Mouse (Mus musculus) T-cell, adult 2 months (primary cell): ENCODE measurements around the gene Rhox1.
"Not testable (repeated sequence)": the region's sequence is repeated elsewhere in the genome, so short reads cannot be mapped to it uniquely, and the experiment has no call there.

Experiments
- DNase-seq: peaks from one replicate; pipeline ENCODE4 v3.0.0; 2022; ENCODE audit warnings: low spot score

Gene Rhox1

GRCm38 (mm10) chrX:37222158-37222557 is at the start of gene Rhox1:
Rhox1 (minus strand) TSS chrX:37222258.
- not testable (repeated sequence) for DNase-seq

DNA sequence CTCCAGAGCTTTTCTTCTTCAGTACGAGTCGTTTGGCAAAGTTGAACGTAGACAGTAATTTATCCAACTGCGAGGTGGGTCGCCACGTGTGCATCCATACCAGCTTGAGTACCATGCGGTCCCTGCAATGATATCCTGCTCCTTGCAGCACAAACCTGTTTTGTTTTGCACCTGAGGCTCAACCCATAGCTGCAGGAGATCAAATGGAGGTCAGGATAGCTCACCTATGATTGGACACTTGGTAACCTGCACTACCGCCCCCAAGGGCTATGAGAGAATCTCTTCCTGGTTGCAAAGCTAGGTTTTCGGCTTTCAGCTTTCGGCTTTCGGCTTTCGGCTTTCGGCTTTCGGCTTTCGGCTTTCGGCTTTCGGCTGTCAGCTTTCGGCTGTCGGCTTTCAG is 43.0 kb upstream of the Rhox1 start, which contains the start of gene Rhox4a:
TSS of gene Rhox4a (plus strand) at position 301 of the 400 bp plus-strand sequence.
- DNase-seq: not testable (repeated sequence)

DNA sequence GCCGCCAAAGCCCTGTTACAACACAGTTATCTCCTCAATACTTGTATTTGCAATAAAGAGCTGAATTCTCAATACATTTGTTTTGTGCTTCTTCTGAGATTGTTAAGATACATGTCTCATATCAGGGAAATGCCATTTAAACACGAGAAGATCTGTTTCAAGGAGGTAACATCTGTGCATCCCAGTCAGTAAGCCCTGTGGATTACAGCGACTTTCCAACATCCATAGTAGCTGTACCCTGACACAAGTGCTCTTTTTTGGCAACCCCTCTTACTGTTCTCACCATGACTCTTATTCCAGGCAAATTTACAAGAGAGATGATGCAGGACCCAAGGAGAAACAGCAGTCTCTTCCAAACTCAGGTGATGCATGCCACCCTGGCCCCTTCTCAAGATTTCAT is 27.6 kb upstream of the Rhox1 start, which contains the start of gene Rhox3a:
TSS of gene Rhox3a (plus strand) at position 301 of the 400 bp plus-strand sequence.
- not testable (repeated sequence) for DNase-seq

DNA sequence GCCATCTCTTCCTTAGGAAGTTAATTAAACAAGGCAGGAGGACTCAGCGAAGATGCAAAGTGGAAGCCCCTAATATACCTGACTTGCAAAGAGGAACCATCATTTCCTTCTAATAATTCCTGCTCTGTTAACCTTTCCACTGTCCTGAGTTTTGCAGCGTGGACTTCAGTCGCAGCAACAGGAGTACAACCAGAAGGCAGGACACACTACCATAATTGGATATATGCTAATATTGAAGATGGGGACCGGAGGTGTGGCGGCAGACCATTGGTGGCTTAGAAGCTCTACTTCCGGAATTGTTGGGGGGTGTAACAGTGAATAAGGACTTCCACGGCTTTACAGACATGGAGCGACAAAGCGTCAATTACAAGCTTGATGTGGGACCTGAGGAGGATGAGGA is 22.6 kb upstream of the Rhox1 start, which contains the start of gene Rhox2a:
TSS of gene Rhox2a (plus strand) at position 301 of the 400 bp plus-strand sequence.
- not testable (repeated sequence) for DNase-seq

DNA sequence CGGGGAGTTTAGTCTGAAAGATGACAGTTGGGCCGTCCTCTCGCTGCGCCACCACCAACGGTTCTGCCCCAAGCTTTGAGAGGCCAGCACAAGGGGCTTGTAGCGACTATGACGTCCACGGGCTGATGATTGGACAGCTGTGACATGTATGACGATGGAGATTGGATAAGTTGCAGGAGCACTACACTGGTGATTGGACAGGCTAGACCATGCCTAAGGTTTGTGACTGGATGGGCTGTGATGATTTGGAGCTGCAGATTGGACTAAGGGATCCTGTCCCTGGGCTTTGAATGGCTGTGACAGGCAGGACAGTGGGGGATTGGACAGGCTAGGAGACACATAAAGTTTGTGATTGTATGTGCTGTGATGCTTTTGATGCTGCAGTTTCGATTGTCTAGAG is 11.1 kb downstream of the Rhox1 start, which contains the start of gene Gm9:
TSS of gene Gm9 (minus strand) at position 101 of the 400 bp plus-strand sequence.
- no peak for DNase-seq

- no peak for DNase-seq
Measured at GRCm38 (mm10) chrX:37198676-37199075, 23.4 kb downstream of the Rhox1 start.

DNA sequence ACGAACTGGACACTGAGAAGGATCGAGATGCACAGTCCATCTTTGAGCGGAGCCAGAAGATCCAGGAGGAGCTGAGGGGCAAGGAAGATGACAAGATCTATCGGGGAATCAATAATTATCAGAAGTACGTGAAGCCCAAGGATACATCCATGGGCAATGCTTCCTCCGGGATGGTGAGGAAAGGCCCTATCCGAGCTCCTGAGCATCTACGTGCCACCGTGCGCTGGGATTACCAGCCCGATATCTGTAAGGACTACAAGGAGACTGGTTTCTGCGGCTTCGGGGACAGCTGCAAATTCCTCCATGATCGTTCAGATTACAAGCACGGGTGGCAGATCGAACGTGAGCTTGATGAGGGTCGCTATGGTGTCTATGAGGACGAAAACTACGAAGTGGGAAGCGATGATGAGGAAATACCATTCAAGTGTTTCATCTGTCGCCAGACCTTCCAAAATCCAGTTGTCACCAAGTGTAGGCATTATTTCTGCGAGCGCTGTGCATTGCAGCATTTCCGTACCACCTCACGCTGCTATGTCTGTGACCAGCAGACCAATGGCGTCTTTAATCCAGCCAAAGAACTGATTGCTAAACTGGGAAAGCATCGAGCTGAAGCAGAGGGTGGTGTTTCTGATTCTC is 30.2 kb downstream of the Rhox1 start:
- peak; percentile 2 for DNase-seq

GRCm38 (mm10) chrX:37191105-37191743 is 30.8 kb downstream of the Rhox1 start, which contains the start of the genes Ndufa1 and Rnf113a1:
Ndufa1 (minus strand) TSS chrX:37191163.
Rnf113a1 (plus strand) TSS chrX:37191245.
- peak; percentile 81 for DNase-seq

- no peak for DNase-seq
Measured at GRCm38 (mm10) chrX:37190755-37191104, 31.3 kb downstream of the Rhox1 start.

DNA sequence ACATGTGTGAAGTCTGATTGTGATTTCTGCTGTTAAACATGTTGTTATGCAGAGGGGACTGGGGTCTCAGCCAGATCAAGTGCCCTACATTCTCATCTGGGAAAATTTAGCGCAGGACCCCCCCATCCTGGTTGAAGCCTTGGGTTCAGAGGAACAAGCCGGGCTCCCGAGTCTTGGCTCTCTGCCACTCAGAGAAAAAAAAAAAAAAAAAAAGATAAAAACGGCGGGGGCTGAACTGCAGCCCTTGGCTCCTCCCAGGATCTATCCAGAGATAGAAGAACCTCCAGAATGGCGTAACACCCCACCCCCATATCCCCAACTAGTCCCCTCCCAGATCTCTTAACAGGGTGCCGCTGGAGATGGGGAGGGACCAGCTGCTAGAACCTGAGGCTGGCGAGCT is 37.7 kb downstream of the Rhox1 start:
- not testable (repeated sequence) for DNase-seq

DNA sequence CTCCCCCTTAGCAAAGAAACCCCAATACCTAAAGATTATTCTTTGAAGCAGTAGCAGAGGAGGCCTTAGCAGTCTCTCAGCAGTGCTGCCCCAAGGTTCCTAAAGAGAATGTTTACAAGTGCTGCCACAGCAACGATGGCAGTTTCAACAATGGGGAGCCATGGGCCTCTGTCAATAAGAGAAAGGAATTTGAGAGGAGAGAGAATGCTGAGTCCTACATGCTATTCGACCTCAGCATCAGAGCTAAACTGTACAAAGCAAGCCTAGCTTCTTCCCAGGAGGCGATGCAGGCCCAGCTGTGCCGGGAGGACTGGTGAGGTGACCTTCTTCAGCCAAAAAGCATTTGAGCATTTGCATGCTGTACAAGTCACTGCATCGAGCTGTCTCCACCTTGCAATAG is 53.3 kb downstream of the Rhox1 start, which contains the start of gene Akap14:
TSS of gene Akap14 (minus strand) at position 101 of the 400 bp plus-strand sequence.
- DNase-seq: no peak

DNA sequence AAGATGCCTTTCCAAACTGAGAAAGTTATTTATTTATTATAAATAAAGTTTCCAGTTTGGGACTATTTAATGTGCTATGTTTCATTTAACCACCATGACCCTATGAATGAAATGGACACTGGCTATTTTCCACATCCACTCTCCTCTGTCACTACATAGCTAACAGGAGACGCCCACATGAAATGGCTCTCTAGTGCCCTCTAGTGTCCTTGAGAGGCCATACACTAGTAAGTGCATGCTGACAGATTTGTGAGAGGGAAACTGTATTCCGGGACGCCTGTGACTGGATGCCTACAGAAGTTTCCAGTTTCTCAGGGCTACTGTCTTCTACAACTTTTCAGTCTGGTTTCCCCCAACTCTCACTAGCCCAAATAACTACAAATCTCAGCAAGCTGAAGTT is 55.0 kb downstream of the Rhox1 start:
- peak; percentile 40 for DNase-seq
